Mouse (Mus musculus): Measurements from ENCODE around the gene Adcy6. TPM values are rescaled to one million over a fixed set of nuclear protein-coding genes. Genes with fewer than 3 reads are reported as not detected.

The Adcy6 gene
- polyA plus RNA-seq, 1 experiment: 89.2 TPM

GRCm38 (mm10) chr15:98567278-98568134, 42.4 kb downstream of the Adcy6 start:
- under 1% methylated on average over 88 of the region's 88 CpGs for WGBS
- Histone ChIP-seq H3K36me3 (ENCODE audit: control insufficient read depth, insufficient read depth, low read length) (peaks cover 3% of the 10 kb centered on the region), H3K27me3 (ENCODE audit: control insufficient read depth, insufficient read depth, low read length) (no peaks in the 10 kb centered on the region), H3K27ac (ENCODE audit: insufficient read depth, low read depth, low read length) (peak overlapping the region; percentile 94), H3K4me3 (ENCODE audit: low read depth, low read length) (peak overlapping the region; percentile 81), H3K4me1 (ENCODE audit: control insufficient read depth, insufficient read depth, insufficient read length, low read length) (peaks cover 13% of the 10 kb centered on the region)
- TF ChIP-seq CTCF (IDR thresholded peaks at IDR 0.05; ENCODE audit: extremely low read depth, insufficient read length, insufficient replicate concordance, low read depth, low read length): peak; percentile 44; the same call in 1 of the 2 replicates
- TF ChIP-seq POLR2A (IDR thresholded peaks at IDR 0.05; ENCODE audit: low read depth, low read length): peak; percentile 91

- H3K36me3 ChIP-seq (ENCODE audit: control insufficient read depth, insufficient read depth, low read length): peaks cover 4% of the 10 kb centered on the region
- TF ChIP-seq CTCF (IDR thresholded peaks at IDR 0.05; ENCODE audit: extremely low read depth, insufficient read length, insufficient replicate concordance, low read depth, low read length): no peak
- TF ChIP-seq POLR2A (IDR thresholded peaks at IDR 0.05; ENCODE audit: low read depth, low read length): no peak
- H3K4me1 ChIP-seq (ENCODE audit: control insufficient read depth, insufficient read depth, insufficient read length, low read length): peaks cover 13% of the 10 kb centered on the region
- H3K27ac ChIP-seq (ENCODE audit: insufficient read depth, low read depth, low read length): peak overlapping the region; percentile 94
- H3K4me3 ChIP-seq (ENCODE audit: low read depth, low read length): peak overlapping the region; percentile 81
- H3K27me3 ChIP-seq (ENCODE audit: control insufficient read depth, insufficient read depth, low read length): no peaks in the 10 kb centered on the region
- under 1% methylated on average over 15 of the region's 15 CpGs for WGBS
Measured at GRCm38 (mm10) chr15:98566973-98567277, 43.0 kb downstream of the Adcy6 start.

- Histone ChIP-seq H3K36me3 (ENCODE audit: control insufficient read depth, insufficient read depth, low read length) (peaks cover 53% of the 10 kb centered on the region), H3K27ac (ENCODE audit: insufficient read depth, low read depth, low read length) (no peak overlapping the region), H3K4me1 (ENCODE audit: control insufficient read depth, insufficient read depth, insufficient read length, low read length) (no peaks in the 10 kb centered on the region), H3K4me3 (ENCODE audit: low read depth, low read length) (no peak overlapping the region), H3K27me3 (ENCODE audit: control insufficient read depth, insufficient read depth, low read length) (no peaks in the 10 kb centered on the region)
- TF ChIP-seq POLR2A (IDR thresholded peaks at IDR 0.05; ENCODE audit: low read depth, low read length): no peak
- TF ChIP-seq CTCF (IDR thresholded peaks at IDR 0.05; ENCODE audit: extremely low read depth, insufficient read length, insufficient replicate concordance, low read depth, low read length): no peak
- WGBS: 69% methylated on average over 5 of the region's 5 CpGs
Measured at GRCm38 (mm10) chr15:98557186-98557585, 52.7 kb downstream of the Adcy6 start.

GRCm38 (mm10) chr15:98555881-98556280, 54.0 kb downstream of the Adcy6 start:
- Histone ChIP-seq H3K4me1 (ENCODE audit: control insufficient read depth, insufficient read depth, insufficient read length, low read length) (no peaks in the 10 kb centered on the region), H3K36me3 (ENCODE audit: control insufficient read depth, insufficient read depth, low read length) (peaks cover 61% of the 10 kb centered on the region), H3K27ac (ENCODE audit: insufficient read depth, low read depth, low read length) (no peak overlapping the region), H3K27me3 (ENCODE audit: control insufficient read depth, insufficient read depth, low read length) (no peaks in the 10 kb centered on the region), H3K4me3 (ENCODE audit: low read depth, low read length) (no peak overlapping the region)
- WGBS: 90% methylated on average over 4 of the region's 4 CpGs
- TF ChIP-seq CTCF (IDR thresholded peaks at IDR 0.05; ENCODE audit: extremely low read depth, insufficient read length, insufficient replicate concordance, low read depth, low read length) (no peak), POLR2A (IDR thresholded peaks at IDR 0.05; ENCODE audit: low read depth, low read length) (no peak)

GRCm38 (mm10) chr15:98552758-98553157, 57.1 kb downstream of the Adcy6 start:
- H3K27me3 ChIP-seq (ENCODE audit: control insufficient read depth, insufficient read depth, low read length): no peaks in the 10 kb centered on the region
- no peak for TF ChIP-seq POLR2A (IDR thresholded peaks at IDR 0.05; ENCODE audit: low read depth, low read length)
- no peak for TF ChIP-seq CTCF (IDR thresholded peaks at IDR 0.05; ENCODE audit: extremely low read depth, insufficient read length, insufficient replicate concordance, low read depth, low read length)
- no peaks in the 10 kb centered on the region for H3K4me1 ChIP-seq (ENCODE audit: control insufficient read depth, insufficient read depth, insufficient read length, low read length)
- 88% methylated on average over 2 of the region's 2 CpGs for WGBS
- no peak overlapping the region for H3K4me3 ChIP-seq (ENCODE audit: low read depth, low read length)
- no peak overlapping the region for H3K27ac ChIP-seq (ENCODE audit: insufficient read depth, low read depth, low read length)
- peaks cover 57% of the 10 kb centered on the region for H3K36me3 ChIP-seq (ENCODE audit: control insufficient read depth, insufficient read depth, low read length)

- no peaks in the 10 kb centered on the region for H3K27me3 ChIP-seq (ENCODE audit: control insufficient read depth, insufficient read depth, low read length)
- 94% methylated on average over 5 of the region's 5 CpGs for WGBS
- no peaks in the 10 kb centered on the region for H3K4me1 ChIP-seq (ENCODE audit: control insufficient read depth, insufficient read depth, insufficient read length, low read length)
- TF ChIP-seq POLR2A (IDR thresholded peaks at IDR 0.05; ENCODE audit: low read depth, low read length) (no peak), CTCF (IDR thresholded peaks at IDR 0.05; ENCODE audit: extremely low read depth, insufficient read length, insufficient replicate concordance, low read depth, low read length) (no peak)
- H3K36me3 ChIP-seq (ENCODE audit: control insufficient read depth, insufficient read depth, low read length): peaks cover 70% of the 10 kb centered on the region
- H3K27ac ChIP-seq (ENCODE audit: insufficient read depth, low read depth, low read length): no peak overlapping the region
- H3K4me3 ChIP-seq (ENCODE audit: low read depth, low read length): no peak overlapping the region
Measured at GRCm38 (mm10) chr15:98546843-98547242, 63.0 kb downstream of the Adcy6 start.

GRCm38 (mm10) chr15:98545151-98545550, 64.7 kb downstream of the Adcy6 start:
- H3K4me3 ChIP-seq (ENCODE audit: low read depth, low read length): no peak overlapping the region
- no peaks in the 10 kb centered on the region for H3K4me1 ChIP-seq (ENCODE audit: control insufficient read depth, insufficient read depth, insufficient read length, low read length)
- peaks cover 62% of the 10 kb centered on the region for H3K36me3 ChIP-seq (ENCODE audit: control insufficient read depth, insufficient read depth, low read length)
- WGBS: 87% methylated on average over 3 of the region's 3 CpGs
- no peak overlapping the region for H3K27ac ChIP-seq (ENCODE audit: insufficient read depth, low read depth, low read length)
- TF ChIP-seq CTCF (IDR thresholded peaks at IDR 0.05; ENCODE audit: extremely low read depth, insufficient read length, insufficient replicate concordance, low read depth, low read length): no peak
- TF ChIP-seq POLR2A (IDR thresholded peaks at IDR 0.05; ENCODE audit: low read depth, low read length): no peak
- H3K27me3 ChIP-seq (ENCODE audit: control insufficient read depth, insufficient read depth, low read length): no peaks in the 10 kb centered on the region

Data from small intestine, adult 2 months (tissue).